Mouse (Mus musculus): ENCODE results near the gene Epb41l5.

DNA sequence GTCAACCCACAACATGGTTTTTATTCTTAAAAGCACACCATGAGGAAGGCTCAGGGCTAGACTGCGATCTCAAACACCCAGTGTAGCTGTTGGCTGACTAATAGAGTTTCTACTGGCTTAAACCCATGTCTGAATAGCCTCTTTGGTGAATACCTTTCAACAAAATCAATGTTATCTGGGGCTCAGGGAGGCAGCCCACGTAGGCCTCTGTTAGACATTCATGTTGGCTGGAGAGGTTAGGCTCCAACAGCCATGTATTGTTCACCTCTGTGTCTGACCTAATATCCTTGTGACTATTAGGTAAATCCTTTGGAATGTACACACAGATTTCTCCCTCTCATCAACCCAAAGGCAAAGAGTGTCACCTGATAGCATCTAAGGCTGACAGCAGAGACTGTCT lies 112.7 kb downstream of the Epb41l5 start:
- no peak for TF ChIP-seq POLR2A (IDR thresholded peaks at IDR 0.05; ENCODE audit: borderline replicate concordance, extremely low read depth, insufficient read depth, insufficient read length, poor library complexity, severe bottlenecking)
- no peak for TF ChIP-seq CTCF (IDR thresholded peaks at IDR 0.05; ENCODE audit: borderline replicate concordance, extremely low read depth, insufficient read depth, insufficient read length)

Measured in brain, embryonic 14.5 days (tissue).